Mouse (Mus musculus): ENCODE data around the gene Gtf2i. TPM values are rescaled to one million over a fixed set of nuclear protein-coding genes. Genes with fewer than 3 reads are reported as not detected.

Gene Gtf2i
- polyA plus RNA-seq, 1 experiment from 2014 or later, result 132 TPM

- 70% methylated on average over 3 of the region's 3 CpGs for WGBS
- Histone ChIP-seq H3K27ac (replicated peaks in 1 of 2; ENCODE audit: control insufficient read depth in 1 of 2, insufficient read depth in 1 of 2, low read depth in 2 of 2, low read length in 2 of 2) (no peak overlapping the region), H3K4me2 (ENCODE audit: low read length) (no peak overlapping the region), H3K9me3 (ENCODE audit: control insufficient read depth, low read length) (no peaks in the 10 kb centered on the region), H3K4me3 (ENCODE audit: control insufficient read depth in 1 of 2, insufficient read depth in 1 of 2, low read depth in 1 of 2, low read length in 2 of 2) (no peak overlapping the region), H3K4me1 (ENCODE audit: control insufficient read depth in 2 of 2, insufficient read depth in 2 of 2, low read length in 2 of 2) (no peaks in the 10 kb centered on the region), H3K27me3 (ENCODE audit: control insufficient read depth, insufficient read depth, low read length) (no peaks in the 10 kb centered on the region), H3K36me3 (ENCODE audit: control insufficient read depth, insufficient read depth, low read length) (peaks cover 97% of the 10 kb centered on the region), H3K9ac (ENCODE audit: low read length) (no peak overlapping the region)
- no peak for ATAC-seq (ENCODE audit: insufficient number of reproducible peaks, insufficient read depth, low FRiP score, low read depth)
These were observed 60.8 kb downstream of the Gtf2i start for GRCm38 (mm10) chr5:134253806-134254205.

GRCm38 (mm10) chr5:134251083-134251482, 63.5 kb downstream of the Gtf2i start:
- ATAC-seq (ENCODE audit: insufficient number of reproducible peaks, insufficient read depth, low FRiP score, low read depth), result no peak
- 95% methylated on average over 4 of the region's 4 CpGs for WGBS
- no peak overlapping the region for H3K27ac ChIP-seq (replicated peaks in 1 of 2; ENCODE audit: control insufficient read depth in 1 of 2, insufficient read depth in 1 of 2, low read depth in 2 of 2, low read length in 2 of 2)

DNA sequence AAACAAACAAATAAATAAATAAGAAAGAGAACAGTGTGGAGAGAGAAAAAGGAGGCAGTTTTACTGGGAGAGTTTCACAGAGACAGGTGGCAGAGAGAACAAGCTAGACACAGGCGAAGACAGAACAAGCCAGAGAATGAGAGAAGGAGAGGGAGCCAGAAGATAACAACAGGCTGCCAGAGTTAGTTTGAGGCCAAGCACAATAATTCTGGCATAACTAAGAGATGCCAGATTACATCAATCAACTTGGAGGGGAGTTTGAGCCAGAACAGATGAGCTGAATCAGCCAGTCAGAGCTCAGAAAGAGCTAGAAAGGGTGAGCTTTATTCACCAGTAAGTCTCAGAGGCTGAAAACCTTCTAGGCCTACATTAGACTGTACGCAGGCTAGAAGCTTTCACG, 64.0 kb downstream of the Gtf2i start:
- Histone ChIP-seq H3K27me3 (ENCODE audit: control insufficient read depth, insufficient read depth, low read length) (no peaks in the 10 kb centered on the region), H3K36me3 (ENCODE audit: control insufficient read depth, insufficient read depth, low read length) (peaks cover 100% of the 10 kb centered on the region), H3K4me1 (ENCODE audit: control insufficient read depth in 2 of 2, insufficient read depth in 2 of 2, low read length in 2 of 2) (no peaks in the 10 kb centered on the region), H3K4me3 (ENCODE audit: control insufficient read depth in 1 of 2, insufficient read depth in 1 of 2, low read depth in 1 of 2, low read length in 2 of 2) (no peak overlapping the region), H3K4me2 (ENCODE audit: low read length) (no peak overlapping the region), H3K9ac (ENCODE audit: low read length) (no peak overlapping the region), H3K9me3 (ENCODE audit: control insufficient read depth, low read length) (no peaks in the 10 kb centered on the region), H3K27ac (replicated peaks in 1 of 2; ENCODE audit: control insufficient read depth in 1 of 2, insufficient read depth in 1 of 2, low read depth in 2 of 2, low read length in 2 of 2) (no peak overlapping the region)
- no peak for ATAC-seq (ENCODE audit: insufficient number of reproducible peaks, insufficient read depth, low FRiP score, low read depth)
- WGBS, result 82% methylated on average over 3 of the region's 3 CpGs

More at GRCm38 (mm10) chr5:134251083-134251482, 63.5 kb downstream of the Gtf2i start:
- Histone ChIP-seq H3K4me2 (ENCODE audit: low read length) (no peak overlapping the region), H3K4me3 (ENCODE audit: control insufficient read depth in 1 of 2, insufficient read depth in 1 of 2, low read depth in 1 of 2, low read length in 2 of 2) (no peak overlapping the region), H3K27me3 (ENCODE audit: control insufficient read depth, insufficient read depth, low read length) (no peaks in the 10 kb centered on the region), H3K9me3 (ENCODE audit: control insufficient read depth, low read length) (no peaks in the 10 kb centered on the region), H3K36me3 (ENCODE audit: control insufficient read depth, insufficient read depth, low read length) (peaks cover 100% of the 10 kb centered on the region), H3K9ac (ENCODE audit: low read length) (no peak overlapping the region), H3K4me1 (ENCODE audit: control insufficient read depth in 2 of 2, insufficient read depth in 2 of 2, low read length in 2 of 2) (no peaks in the 10 kb centered on the region)

DNA sequence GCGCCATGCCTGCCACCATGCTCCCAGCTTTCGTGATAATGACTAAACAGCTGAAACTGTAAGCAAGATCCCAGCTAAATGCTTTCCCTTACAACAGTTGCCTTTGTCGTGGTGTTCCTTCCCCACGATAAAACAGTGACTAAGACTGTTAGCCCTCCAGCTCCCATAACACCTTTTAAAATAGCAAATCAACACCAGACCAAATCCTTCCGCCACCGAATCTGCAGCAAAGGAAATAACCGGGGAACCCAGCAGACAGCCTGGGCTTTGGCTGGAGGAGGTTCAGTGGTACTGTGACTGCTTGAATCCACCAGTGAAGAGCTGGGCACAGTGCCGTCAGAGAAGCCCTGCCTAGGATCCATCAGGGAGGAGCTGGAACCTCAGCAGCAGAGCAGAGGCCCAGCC, 65.3 kb downstream of the Gtf2i start:
- Histone ChIP-seq H3K4me2 (ENCODE audit: low read length) (no peak overlapping the region), H3K36me3 (ENCODE audit: control insufficient read depth, insufficient read depth, low read length) (peaks cover 100% of the 10 kb centered on the region), H3K4me1 (ENCODE audit: control insufficient read depth in 2 of 2, insufficient read depth in 2 of 2, low read length in 2 of 2) (no peaks in the 10 kb centered on the region), H3K27ac (replicated peaks in 1 of 2; ENCODE audit: control insufficient read depth in 1 of 2, insufficient read depth in 1 of 2, low read depth in 2 of 2, low read length in 2 of 2) (no peak overlapping the region), H3K4me3 (ENCODE audit: control insufficient read depth in 1 of 2, insufficient read depth in 1 of 2, low read depth in 1 of 2, low read length in 2 of 2) (no peak overlapping the region), H3K9ac (ENCODE audit: low read length) (no peak overlapping the region), H3K27me3 (ENCODE audit: control insufficient read depth, insufficient read depth, low read length) (no peaks in the 10 kb centered on the region), H3K9me3 (ENCODE audit: control insufficient read depth, low read length) (no peaks in the 10 kb centered on the region)
- 85% methylated on average over 8 of the region's 8 CpGs for WGBS
- ATAC-seq (ENCODE audit: insufficient number of reproducible peaks, insufficient read depth, low FRiP score, low read depth), result no peak

DNA sequence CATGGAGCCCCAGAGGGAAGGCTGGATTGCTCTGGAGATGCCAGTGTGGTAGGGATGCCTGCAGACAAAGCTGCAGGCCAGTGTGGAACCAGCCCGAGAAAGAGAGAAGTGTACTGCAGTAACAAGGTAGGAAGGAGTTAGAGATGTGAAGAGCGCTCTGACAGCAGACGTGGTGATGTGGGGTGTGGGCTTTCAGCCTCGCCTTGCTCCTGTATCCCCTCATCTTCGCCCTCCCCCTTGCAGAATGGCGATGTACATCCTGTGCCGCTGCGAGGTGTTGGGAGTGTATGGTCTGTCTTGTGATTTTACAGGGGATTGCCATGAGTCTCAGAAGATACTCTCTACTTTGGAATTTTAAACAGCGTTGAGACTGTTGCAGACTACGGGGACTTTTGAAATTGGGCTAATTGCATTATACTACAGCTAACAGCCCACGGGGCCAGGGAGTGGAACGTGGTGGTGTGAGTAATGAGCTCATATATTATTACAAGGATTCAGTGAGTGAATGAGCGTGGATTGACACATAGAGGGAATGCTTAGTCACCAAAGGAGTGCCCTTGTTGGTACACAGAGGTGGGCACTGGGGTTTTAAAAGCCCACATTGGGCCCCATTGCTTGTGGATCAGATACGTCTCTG, 65.8 kb downstream of the Gtf2i start:
- ATAC-seq (ENCODE audit: insufficient number of reproducible peaks, insufficient read depth, low FRiP score, low read depth), result no peak
- Histone ChIP-seq H3K9ac (ENCODE audit: low read length) (no peak overlapping the region), H3K27ac (replicated peaks in 1 of 2; ENCODE audit: control insufficient read depth in 1 of 2, insufficient read depth in 1 of 2, low read depth in 2 of 2, low read length in 2 of 2) (no peak overlapping the region), H3K9me3 (ENCODE audit: control insufficient read depth, low read length) (no peaks in the 10 kb centered on the region), H3K4me3 (ENCODE audit: control insufficient read depth in 1 of 2, insufficient read depth in 1 of 2, low read depth in 1 of 2, low read length in 2 of 2) (no peak overlapping the region), H3K36me3 (ENCODE audit: control insufficient read depth, insufficient read depth, low read length) (peaks cover 100% of the 10 kb centered on the region), H3K4me1 (ENCODE audit: control insufficient read depth in 2 of 2, insufficient read depth in 2 of 2, low read length in 2 of 2) (no peaks in the 10 kb centered on the region), H3K4me2 (ENCODE audit: low read length) (no peak overlapping the region), H3K27me3 (ENCODE audit: control insufficient read depth, insufficient read depth, low read length) (no peaks in the 10 kb centered on the region)
- 91% methylated on average over 14 of the region's 14 CpGs for WGBS

GRCm38 (mm10) chr5:134246146-134246545, 68.4 kb downstream of the Gtf2i start:
- H3K27me3 ChIP-seq (ENCODE audit: control insufficient read depth, insufficient read depth, low read length), result no peaks in the 10 kb centered on the region
- H3K36me3 ChIP-seq (ENCODE audit: control insufficient read depth, insufficient read depth, low read length), result peaks cover 100% of the 10 kb centered on the region
- no peaks in the 10 kb centered on the region for H3K9me3 ChIP-seq (ENCODE audit: control insufficient read depth, low read length)
- no peak for ATAC-seq (ENCODE audit: insufficient number of reproducible peaks, insufficient read depth, low FRiP score, low read depth)
- WGBS, result 89% methylated on average over 5 of the region's 5 CpGs
- no peak overlapping the region for H3K4me2 ChIP-seq (ENCODE audit: low read length)
- no peak overlapping the region for H3K9ac ChIP-seq (ENCODE audit: low read length)
- H3K27ac ChIP-seq (replicated peaks in 1 of 2; ENCODE audit: control insufficient read depth in 1 of 2, insufficient read depth in 1 of 2, low read depth in 2 of 2, low read length in 2 of 2), result no peak overlapping the region
- no peak overlapping the region for H3K4me3 ChIP-seq (ENCODE audit: control insufficient read depth in 1 of 2, insufficient read depth in 1 of 2, low read depth in 1 of 2, low read length in 2 of 2)
- H3K4me1 ChIP-seq (ENCODE audit: control insufficient read depth in 2 of 2, insufficient read depth in 2 of 2, low read length in 2 of 2), result no peaks in the 10 kb centered on the region

GRCm38 (mm10) chr5:134244890-134245289, 69.7 kb downstream of the Gtf2i start:
- H3K9ac ChIP-seq (ENCODE audit: low read length), result no peak overlapping the region
- no peaks in the 10 kb centered on the region for H3K9me3 ChIP-seq (ENCODE audit: control insufficient read depth, low read length)
- no peaks in the 10 kb centered on the region for H3K27me3 ChIP-seq (ENCODE audit: control insufficient read depth, insufficient read depth, low read length)
- no peak overlapping the region for H3K4me2 ChIP-seq (ENCODE audit: low read length)
- H3K4me3 ChIP-seq (ENCODE audit: control insufficient read depth in 1 of 2, insufficient read depth in 1 of 2, low read depth in 1 of 2, low read length in 2 of 2), result no peak overlapping the region
- H3K4me1 ChIP-seq (ENCODE audit: control insufficient read depth in 2 of 2, insufficient read depth in 2 of 2, low read length in 2 of 2), result no peaks in the 10 kb centered on the region
- WGBS, result 96% methylated on average over 5 of the region's 5 CpGs
- ATAC-seq (ENCODE audit: insufficient number of reproducible peaks, insufficient read depth, low FRiP score, low read depth), result no peak
- H3K36me3 ChIP-seq (ENCODE audit: control insufficient read depth, insufficient read depth, low read length), result peaks cover 100% of the 10 kb centered on the region
- no peak overlapping the region for H3K27ac ChIP-seq (replicated peaks in 1 of 2; ENCODE audit: control insufficient read depth in 1 of 2, insufficient read depth in 1 of 2, low read depth in 2 of 2, low read length in 2 of 2)
